Mouse (Mus musculus): ENCODE data around the gene Ubl7. TPM values are rescaled to one million over a fixed set of nuclear protein-coding genes. Genes with fewer than 3 reads are reported as not detected.

Ubl7 gene
- total RNA-seq, 1 experiment, result 21.2 TPM

GRCm38 (mm10) chr9:57969736-57970495, 59.1 kb downstream of the Ubl7 start:
- Histone ChIP-seq H3K9me3 (ENCODE audit: control insufficient read depth, insufficient read depth, low read depth, low read length) (no peaks in the 10 kb centered on the region), H3K4me3 (ENCODE audit: insufficient read depth in 1 of 2, low read depth in 1 of 2, low read length in 2 of 2, poor library complexity in 1 of 2, severe bottlenecking in 1 of 2) (no peak overlapping the region), H3K4me1 (ENCODE audit: control insufficient read depth in 2 of 2, insufficient read depth in 2 of 2, low read length in 2 of 2, poor library complexity in 1 of 2) (peaks cover 2 to 3% of the 10 kb centered on the region in 2 experiments; a peak in 1 of 4 replicates), H3K36me3 (ENCODE audit: control insufficient read depth, insufficient read depth, low read length, poor library complexity, severe bottlenecking) (no peaks in the 10 kb centered on the region), H3K9ac (ENCODE audit: insufficient read depth, low read depth, low read length, poor library complexity, severe bottlenecking) (no peak overlapping the region), H3K27ac (ENCODE audit: insufficient read depth, low read depth, low read length, poor library complexity, severe bottlenecking) (no peak overlapping the region)
- in situ Hi-C loops (cut with MboI; ENCODE audit: low sequenced_read_pairs in 2 of 2, unreplicated experiment in 2 of 2), result no loop called here
- DNase-seq (ENCODE audit: low read depth, low spot score), result no peak
- no peak for TF ChIP-seq ZC3H11A (IDR thresholded peaks at IDR 0.05; ENCODE audit: borderline replicate concordance, low read depth, low read length)
- no peak for TF ChIP-seq MAFK (IDR thresholded peaks at IDR 0.05; ENCODE audit: insufficient read depth, low read depth, low read length)
- TF ChIP-seq ZNF384 (IDR thresholded peaks at IDR 0.05; ENCODE audit: low read depth, low read length), result no peak
- TF ChIP-seq HCFC1 (IDR thresholded peaks at IDR 0.05; ENCODE audit: borderline replicate concordance, insufficient read depth, low read length), result no peak
- TF ChIP-seq CHD2 (IDR thresholded peaks at IDR 0.05; ENCODE audit: low read depth, low read length), result no peak

DNA sequence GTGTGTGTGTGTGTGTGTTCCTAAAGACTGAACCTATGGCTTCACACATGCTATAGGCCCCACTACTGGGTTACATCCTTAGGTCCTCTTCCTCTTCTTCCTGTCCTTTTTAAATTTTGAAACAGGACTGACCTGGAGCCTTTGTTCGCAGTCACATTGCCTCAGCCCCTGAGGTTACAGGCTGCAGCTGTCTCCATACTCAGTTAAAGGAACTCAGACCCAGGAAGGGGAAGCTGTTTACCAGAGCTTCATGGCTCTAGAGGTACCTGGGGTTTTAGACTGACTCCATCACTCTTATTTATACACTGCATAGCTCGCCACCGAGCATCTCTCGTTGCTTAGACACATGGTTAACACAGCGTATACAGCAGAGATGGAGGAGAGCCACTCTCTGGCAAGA, 60.6 kb downstream of the Ubl7 start:
- peaks cover 2 to 3% of the 10 kb centered on the region in 2 experiments; a peak in 1 of 4 replicates for H3K4me1 ChIP-seq (ENCODE audit: control insufficient read depth in 2 of 2, insufficient read depth in 2 of 2, low read length in 2 of 2, poor library complexity in 1 of 2)
- no peak overlapping the region for H3K4me3 ChIP-seq (ENCODE audit: insufficient read depth in 1 of 2, low read depth in 1 of 2, low read length in 2 of 2, poor library complexity in 1 of 2, severe bottlenecking in 1 of 2)
- no peaks in the 10 kb centered on the region for H3K36me3 ChIP-seq (ENCODE audit: control insufficient read depth, insufficient read depth, low read length, poor library complexity, severe bottlenecking)
- H3K9me3 ChIP-seq (ENCODE audit: control insufficient read depth, insufficient read depth, low read depth, low read length), result no peaks in the 10 kb centered on the region
- in situ Hi-C loops (cut with MboI; ENCODE audit: low sequenced_read_pairs in 2 of 2, unreplicated experiment in 2 of 2), result no loop called here
- no peak overlapping the region for H3K9ac ChIP-seq (ENCODE audit: insufficient read depth, low read depth, low read length, poor library complexity, severe bottlenecking)
- TF ChIP-seq HCFC1 (IDR thresholded peaks at IDR 0.05; ENCODE audit: borderline replicate concordance, insufficient read depth, low read length), result no peak
- TF ChIP-seq ZC3H11A (IDR thresholded peaks at IDR 0.05; ENCODE audit: borderline replicate concordance, low read depth, low read length), result no peak
- TF ChIP-seq CHD2 (IDR thresholded peaks at IDR 0.05; ENCODE audit: low read depth, low read length), result no peak
- no peak for TF ChIP-seq MAFK (IDR thresholded peaks at IDR 0.05; ENCODE audit: insufficient read depth, low read depth, low read length)
- TF ChIP-seq ZNF384 (IDR thresholded peaks at IDR 0.05; ENCODE audit: low read depth, low read length), result no peak
- H3K27ac ChIP-seq (ENCODE audit: insufficient read depth, low read depth, low read length, poor library complexity, severe bottlenecking), result no peak overlapping the region
- no peak for DNase-seq (ENCODE audit: low read depth, low spot score)

DNA sequence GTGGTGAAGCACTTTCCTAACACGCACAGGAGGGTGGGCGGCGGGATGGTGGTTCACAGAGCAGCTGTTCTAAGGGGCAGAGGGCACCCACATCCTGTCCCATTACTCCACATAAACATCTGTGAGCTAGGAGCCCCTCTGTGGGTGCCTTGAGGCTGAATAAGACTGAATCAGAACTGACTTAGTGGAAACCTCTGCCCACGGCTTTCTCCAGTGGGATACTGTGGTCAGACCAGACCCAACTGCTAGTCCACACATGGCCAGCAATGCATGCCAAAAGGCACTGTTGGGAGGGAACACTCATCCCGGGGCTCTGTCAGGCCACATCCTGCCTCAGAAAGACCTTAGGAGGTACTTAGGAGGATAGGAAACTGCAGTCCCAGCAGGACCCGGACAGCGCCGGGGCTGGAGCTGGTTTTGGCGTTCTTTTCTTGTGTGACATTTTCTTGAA, 61.4 kb downstream of the Ubl7 start:
- Histone ChIP-seq H3K9me3 (ENCODE audit: control insufficient read depth, insufficient read depth, low read depth, low read length) (no peaks in the 10 kb centered on the region), H3K27ac (ENCODE audit: insufficient read depth, low read depth, low read length, poor library complexity, severe bottlenecking) (no peak overlapping the region), H3K4me1 (ENCODE audit: control insufficient read depth in 2 of 2, insufficient read depth in 2 of 2, low read length in 2 of 2, poor library complexity in 1 of 2) (peaks cover under 1 to 3% of the 10 kb centered on the region in 2 experiments; a peak in 1 of 4 replicates), H3K9ac (ENCODE audit: insufficient read depth, low read depth, low read length, poor library complexity, severe bottlenecking) (no peak overlapping the region), H3K36me3 (ENCODE audit: control insufficient read depth, insufficient read depth, low read length, poor library complexity, severe bottlenecking) (no peaks in the 10 kb centered on the region), H3K4me3 (ENCODE audit: insufficient read depth in 1 of 2, low read depth in 1 of 2, low read length in 2 of 2, poor library complexity in 1 of 2, severe bottlenecking in 1 of 2) (no peak overlapping the region)
- no peak for TF ChIP-seq MAFK (IDR thresholded peaks at IDR 0.05; ENCODE audit: insufficient read depth, low read depth, low read length)
- DNase-seq (ENCODE audit: low read depth, low spot score), result no peak
- in situ Hi-C loops (cut with MboI; ENCODE audit: low sequenced_read_pairs in 2 of 2, unreplicated experiment in 2 of 2), result no loop called here

DNA sequence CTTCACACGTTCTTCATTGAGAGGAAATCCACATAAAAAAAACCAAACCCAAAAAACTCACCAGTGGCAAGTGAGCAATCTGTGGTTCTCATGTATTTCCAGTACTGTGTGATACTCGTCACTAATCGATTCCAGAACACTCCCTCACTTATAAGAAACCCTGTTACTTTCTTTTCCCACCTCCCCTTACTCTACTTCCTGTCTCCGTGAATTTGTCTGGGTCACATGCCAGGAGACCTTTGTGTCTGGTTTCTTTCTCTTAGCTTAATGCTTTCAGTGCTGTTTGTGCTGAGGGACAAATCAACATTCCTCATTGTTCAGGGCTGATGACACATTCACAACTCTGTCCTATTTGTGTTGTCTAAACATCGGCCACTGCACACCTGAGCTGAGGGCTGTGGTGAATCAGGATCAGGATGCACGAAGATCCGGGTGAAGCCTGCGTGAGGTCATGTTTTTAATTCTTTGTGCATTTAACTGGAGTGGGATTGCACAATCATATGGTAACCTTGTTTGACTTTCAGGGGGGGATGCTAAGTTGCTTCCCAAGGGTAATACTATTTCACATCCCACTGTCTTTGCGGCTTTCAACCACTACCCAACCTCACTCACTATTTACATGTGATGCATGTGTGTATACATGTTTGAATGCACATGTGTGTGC, 62.1 kb downstream of the Ubl7 start:
- H3K4me3 ChIP-seq (ENCODE audit: insufficient read depth in 1 of 2, low read depth in 1 of 2, low read length in 2 of 2, poor library complexity in 1 of 2, severe bottlenecking in 1 of 2), result no peak overlapping the region
- no peak for TF ChIP-seq CHD2 (IDR thresholded peaks at IDR 0.05; ENCODE audit: low read depth, low read length)
- TF ChIP-seq ZC3H11A (IDR thresholded peaks at IDR 0.05; ENCODE audit: borderline replicate concordance, low read depth, low read length), result no peak
- no peak for TF ChIP-seq HCFC1 (IDR thresholded peaks at IDR 0.05; ENCODE audit: borderline replicate concordance, insufficient read depth, low read length)
- no peak for TF ChIP-seq MAFK (IDR thresholded peaks at IDR 0.05; ENCODE audit: insufficient read depth, low read depth, low read length)
- TF ChIP-seq ZNF384 (IDR thresholded peaks at IDR 0.05; ENCODE audit: low read depth, low read length), result no peak
- DNase-seq (ENCODE audit: low read depth, low spot score), result no peak
- H3K36me3 ChIP-seq (ENCODE audit: control insufficient read depth, insufficient read depth, low read length, poor library complexity, severe bottlenecking), result no peaks in the 10 kb centered on the region
- 0 out of 4 replicates have a peak, but pooled peaks cover 0 to 2% of the 10 kb centered on the region in 2 experiments for H3K4me1 ChIP-seq (ENCODE audit: control insufficient read depth in 2 of 2, insufficient read depth in 2 of 2, low read length in 2 of 2, poor library complexity in 1 of 2)
- no peak overlapping the region for H3K27ac ChIP-seq (ENCODE audit: insufficient read depth, low read depth, low read length, poor library complexity, severe bottlenecking)
- no peak overlapping the region for H3K9ac ChIP-seq (ENCODE audit: insufficient read depth, low read depth, low read length, poor library complexity, severe bottlenecking)
- in situ Hi-C loops (cut with MboI; ENCODE audit: low sequenced_read_pairs in 2 of 2, unreplicated experiment in 2 of 2), result no loop called here
- no peaks in the 10 kb centered on the region for H3K9me3 ChIP-seq (ENCODE audit: control insufficient read depth, insufficient read depth, low read depth, low read length)
